8 mouse cellular contexts compared by ENCODE assay signal in genomic region chr5:75575567-75576515, GRCm38 (mm10). TPM values are rescaled to one million over a fixed set of nuclear protein-coding genes. Genes with fewer than 3 reads are reported as not detected.
DNase-seq lines count a peak whose midpoint lies in the region; ATAC-seq and TF ChIP-seq lines count a peak whose summit lies in the region.

No protein-coding gene starts in this region.

- DNase-seq in left cerebral cortex, adult 18-20 months (ENCODE audit: low spot score in 2 of 2), result peak; percentile 12 to 32
- no peak for DNase-seq in left cerebral cortex, adult 11 months (ENCODE audit: low spot score)
- peak; percentile 88 for DNase-seq in kidney, postnatal 0 days (ENCODE audit: low spot score)
- peak; percentile 41 for DNase-seq in liver, embryonic 13.5 days
- peak; percentile 6 to 17 for DNase-seq in natural killer cell, adult 2 months (ENCODE audit: low spot score in 2 of 2)
- peak; percentile 57 for DNase-seq in thymus, adult 2 months

- H3K27me3 ChIP-seq in embryonic facial prominence, embryonic 12.5 days, result peaks cover 16% of the 10 kb centered on the region
- peaks cover 57% of the 10 kb centered on the region for H3K27me3 ChIP-seq in heart, embryonic 13.5 days (replicated peaks)
- H3K27me3 ChIP-seq in kidney, postnatal 0 days (ENCODE audit: insufficient read depth, low read length), result no peaks in the 10 kb centered on the region
- peaks cover 26% of the 10 kb centered on the region; the same call in 1 of the 2 replicates for H3K27me3 ChIP-seq in liver, embryonic 13.5 days
- H3K27me3 ChIP-seq in thymus, adult 2 months (ENCODE audit: control insufficient read depth, insufficient read depth, low read length), result no peaks in the 10 kb centered on the region; the same call in 1 of the 2 replicates

- peak; percentile 63 for TF ChIP-seq CTCF in kidney, postnatal 0 days (IDR thresholded peaks at IDR 0.05; ENCODE audit: low read depth)
- TF ChIP-seq CTCF in thymus, adult 2 months (IDR thresholded peaks at IDR 0.05; ENCODE audit: borderline replicate concordance, control insufficient read depth, extremely low read depth, insufficient read depth, low read length, poor library complexity), result peak; percentile 37; the same call in 1 of the 2 replicates

- H3K4me2 ChIP-seq in embryonic facial prominence, embryonic 12.5 days (replicated peaks), result peak overlapping the region; percentile 99
- H3K4me2 ChIP-seq in heart, embryonic 13.5 days, result peak overlapping the region; percentile 100
- peak overlapping the region; percentile 99 for H3K4me2 ChIP-seq in kidney, postnatal 0 days (ENCODE audit: low read length)
- H3K4me2 ChIP-seq in liver, embryonic 13.5 days, result peak overlapping the region; percentile 94

- no peak overlapping the region for H3K27ac ChIP-seq in embryonic facial prominence, embryonic 12.5 days
- H3K27ac ChIP-seq in heart, embryonic 13.5 days (replicated peaks), result no peak overlapping the region
- no peak overlapping the region for H3K27ac ChIP-seq in kidney, postnatal 0 days
- H3K27ac ChIP-seq in liver, embryonic 13.5 days, result peak overlapping the region; percentile 16; the same call in 1 of the 2 replicates
- no peak overlapping the region for H3K27ac ChIP-seq in thymus, adult 2 months (ENCODE audit: control insufficient read depth, insufficient read depth, low read length)

- peak overlapping the region; percentile 65 for H3K9ac ChIP-seq in embryonic facial prominence, embryonic 12.5 days
- H3K9ac ChIP-seq in heart, embryonic 13.5 days, result peak overlapping the region; percentile 83
- peak overlapping the region; percentile 64 for H3K9ac ChIP-seq in kidney, postnatal 0 days (ENCODE audit: low read depth, low read length)
- peak overlapping the region; percentile 74 for H3K9ac ChIP-seq in liver, embryonic 13.5 days

- H3K9me3 ChIP-seq in embryonic facial prominence, embryonic 12.5 days, result no peaks in the 10 kb centered on the region
- H3K9me3 ChIP-seq in heart, embryonic 13.5 days, result no peaks in the 10 kb centered on the region
- no peaks in the 10 kb centered on the region for H3K9me3 ChIP-seq in kidney, postnatal 0 days (replicated peaks; ENCODE audit: low read length)
- no peaks in the 10 kb centered on the region for H3K9me3 ChIP-seq in liver, embryonic 13.5 days (replicated peaks)

- H3K4me3 ChIP-seq in embryonic facial prominence, embryonic 12.5 days, result peak overlapping the region; percentile 66
- peak overlapping the region; percentile 72 for H3K4me3 ChIP-seq in heart, embryonic 13.5 days
- peak overlapping the region; percentile 57 for H3K4me3 ChIP-seq in kidney, postnatal 0 days (replicated peaks; ENCODE audit: low read depth, low read length)
- H3K4me3 ChIP-seq in liver, embryonic 13.5 days (replicated peaks), result peak overlapping the region; percentile 68
- peak overlapping the region; percentile 39 for H3K4me3 ChIP-seq in thymus, adult 2 months (ENCODE audit: control insufficient read depth, insufficient read depth, low read length)

- under 1% methylated on average over 53 of the region's 53 CpGs for WGBS in embryonic facial prominence, embryonic 12.5 days
- under 1% methylated on average over 53 of the region's 53 CpGs for WGBS in heart, embryonic 13.5 days
- WGBS in kidney, postnatal 0 days, result under 1% methylated on average over 53 of the region's 53 CpGs
- WGBS in liver, embryonic 13.5 days (ENCODE audit: insufficient replicate concordance), result under 1% methylated on average over 53 of the region's 53 CpGs
- under 1% methylated on average over 53 of the region's 53 CpGs for WGBS in thymus, adult 2 months

- no peaks in the 10 kb centered on the region for H3K36me3 ChIP-seq in embryonic facial prominence, embryonic 12.5 days
- no peaks in the 10 kb centered on the region for H3K36me3 ChIP-seq in heart, embryonic 13.5 days
- no peaks in the 10 kb centered on the region for H3K36me3 ChIP-seq in kidney, postnatal 0 days (ENCODE audit: insufficient read depth, low read length)
- H3K36me3 ChIP-seq in liver, embryonic 13.5 days, result no peaks in the 10 kb centered on the region
- H3K36me3 ChIP-seq in thymus, adult 2 months (ENCODE audit: control insufficient read depth, insufficient read depth, low read length), result no peaks in the 10 kb centered on the region

- H3K4me1 ChIP-seq in embryonic facial prominence, embryonic 12.5 days, result peaks cover 13% of the 10 kb centered on the region
- peaks cover 29% of the 10 kb centered on the region for H3K4me1 ChIP-seq in heart, embryonic 13.5 days
- 0 out of 2 replicates have a peak, but pooled peaks cover 2% of the 10 kb centered on the region for H3K4me1 ChIP-seq in kidney, postnatal 0 days (replicated peaks; ENCODE audit: insufficient read depth, low read length)
- H3K4me1 ChIP-seq in liver, embryonic 13.5 days (replicated peaks), result peaks cover 68% of the 10 kb centered on the region
- H3K4me1 ChIP-seq in thymus, adult 2 months (replicated peaks; ENCODE audit: control insufficient read depth, insufficient read depth, low read length), result peaks cover 17% of the 10 kb centered on the region; the same call in 1 of the 2 replicates

- peak; percentile 70; the same call in 1 of the 2 replicates for ATAC-seq in embryonic facial prominence, embryonic 12.5 days (ENCODE audit: insufficient number of reproducible peaks, insufficient read depth, low FRiP score, low TSS enrichment)
- ATAC-seq in heart, embryonic 13.5 days (ENCODE audit: extremely low read depth, insufficient number of reproducible peaks, low FRiP score, low TSS enrichment), result 0 out of 2 replicates have a peak, but pooled peaks have one; percentile 8
- peak; percentile 53 for ATAC-seq in kidney, postnatal 0 days (replicated peaks; ENCODE audit: low FRiP score, low read depth)
- ATAC-seq in liver, embryonic 13.5 days (ENCODE audit: low read depth), result peak; percentile 46

- TF ChIP-seq POLR2A in thymus, adult 2 months (IDR thresholded peaks at IDR 0.05; ENCODE audit: control insufficient read depth, extremely low read depth, insufficient read depth, low read length, poor library complexity), result no peak

RNA-seq across cellular contexts. Expression of gene Kit, which starts 1.1 kb away (rescaled TPM):
- total RNA-seq in left cerebral cortex, adult 18-20 months (2021), result 10 to 100 TPM; 31.4 to 32.6 TPM
- 13.9 and 17.1 TPM in 2 replicates for polyA plus RNA-seq in embryonic facial prominence, embryonic 12.5 days (2016; fragmentation: Nextera tagmentation; extraction: Ambion mirVana)
- polyA plus RNA-seq in heart, embryonic 13.5 days (2015; fragmentation: Nextera tagmentation; extraction: Ambion mirVana), result 10.6 and 11.1 TPM in 2 replicates
- 14.5 and 15.6 TPM in 2 replicates for polyA plus RNA-seq in kidney, postnatal 0 days (2015; fragmentation: Nextera tagmentation; extraction: Ambion mirVana)
- polyA plus RNA-seq in liver, embryonic 13.5 days (2015; fragmentation: Nextera tagmentation; extraction: Ambion mirVana), result 13.5 and 18.0 TPM in 2 replicates
- polyA plus RNA-seq in thymus, adult 2 months (2012; rRNA removed), result 9.6 and 10.2 TPM in 2 replicates

Comparison
In these comparisons a context has a peak if more than half of its experiments do, and no peak if none do; other contexts are left out.
1. ATAC-seq: peak in every context shown above with its lines; median percentile 70 in embryonic facial prominence, embryonic 12.5 days; 53 in kidney, postnatal 0 days; 46 in liver, embryonic 13.5 days; 8 in heart, embryonic 13.5 days.